In genomic region chr5:147724391-147724790, GRCm38 (mm10) we compare ENCODE assay signal across 8 mouse cellular contexts. TPM values are rescaled to one million over a fixed set of nuclear protein-coding genes. Genes with fewer than 3 reads are reported as not detected.
DNase-seq lines count a peak whose midpoint lies in the region; ATAC-seq and TF ChIP-seq lines count a peak whose summit lies in the region.
"Had no signal": no experiment of that assay in that cellular context is flagged by ENCODE, and none has a peak within 500 bp of the region (broad histone marks: within the 10 kb centered on the region; RNA-seq: fewer than 3 reads in every experiment).

No protein-coding gene starts in this region.

- no peak overlapping the region for H3K4me2 ChIP-seq in embryonic facial prominence, embryonic 14.5 days (ENCODE audit: low read depth, low read length)
- H3K4me2 ChIP-seq in liver, embryonic 12.5 days, result no peak overlapping the region

- no peak for TF ChIP-seq POLR2A in kidney, adult 2 months (IDR thresholded peaks at IDR 0.05; ENCODE audit: low read depth, low read length)
- TF ChIP-seq POLR2A in brain, embryonic 14.5 days (IDR thresholded peaks at IDR 0.05; ENCODE audit: borderline replicate concordance, extremely low read depth, insufficient read depth, insufficient read length, poor library complexity, severe bottlenecking), result no peak

- peaks cover 3% of the 10 kb centered on the region; the same call in 1 of the 2 replicates for H3K27me3 ChIP-seq in kidney, adult 2 months (replicated peaks; ENCODE audit: control insufficient read depth, insufficient read depth, low read length)
- peaks cover 96% of the 10 kb centered on the region for H3K27me3 ChIP-seq in embryonic facial prominence, embryonic 14.5 days (replicated peaks; ENCODE audit: control insufficient read depth, insufficient read depth, low read length)
- H3K27me3 ChIP-seq in liver, embryonic 12.5 days (replicated peaks), result peaks cover 96% of the 10 kb centered on the region

- ATAC-seq in embryonic facial prominence, embryonic 14.5 days (ENCODE audit: low read depth), result no peak
- ATAC-seq in liver, embryonic 12.5 days, result no peak

- H3K36me3 ChIP-seq in kidney, adult 2 months (ENCODE audit: control insufficient read depth, insufficient read depth, low read length), result no peaks in the 10 kb centered on the region
- no peaks in the 10 kb centered on the region for H3K36me3 ChIP-seq in embryonic facial prominence, embryonic 14.5 days (ENCODE audit: control insufficient read depth, insufficient read depth, low read length)
- no peaks in the 10 kb centered on the region for H3K36me3 ChIP-seq in liver, embryonic 12.5 days

- H3K4me3 ChIP-seq in kidney, adult 2 months (ENCODE audit: insufficient read depth, low read depth, low read length), result peak overlapping the region; percentile 38
- peak overlapping the region; percentile 50 for H3K4me3 ChIP-seq in embryonic facial prominence, embryonic 14.5 days (ENCODE audit: low read depth, low read length)
- peak overlapping the region; percentile 48; the same call in 1 of the 2 replicates for H3K4me3 ChIP-seq in liver, embryonic 12.5 days

- TF ChIP-seq CTCF in kidney, adult 2 months (conservative IDR thresholded peaks at IDR 0.05; ENCODE audit: insufficient read depth, insufficient read length, low read depth, low read length), result no peak
- no peak for TF ChIP-seq CTCF in brain, embryonic 14.5 days (IDR thresholded peaks at IDR 0.05; ENCODE audit: borderline replicate concordance, extremely low read depth, insufficient read depth, insufficient read length)

- H3K9ac ChIP-seq in embryonic facial prominence, embryonic 14.5 days (ENCODE audit: low read depth, low read length), result 0 out of 2 replicates have a peak overlapping the region, but pooled peaks have one; percentile 47
- H3K9ac ChIP-seq in liver, embryonic 12.5 days, result no peak overlapping the region

- H3K27ac ChIP-seq in kidney, adult 2 months (ENCODE audit: insufficient read depth, low read depth, low read length), result no peak overlapping the region
- no peak overlapping the region for H3K27ac ChIP-seq in embryonic facial prominence, embryonic 14.5 days (replicated peaks; ENCODE audit: low read depth, low read length)
- H3K27ac ChIP-seq in liver, embryonic 12.5 days, result no peak overlapping the region

- H3K4me1 ChIP-seq in kidney, adult 2 months (ENCODE audit: control insufficient read depth, insufficient read depth, low read length), result no peaks in the 10 kb centered on the region
- peaks cover 15% of the 10 kb centered on the region for H3K4me1 ChIP-seq in embryonic facial prominence, embryonic 14.5 days (ENCODE audit: control insufficient read depth, insufficient read depth, low read length)
- peaks cover 17% of the 10 kb centered on the region; the same call in 1 of the 2 replicates for H3K4me1 ChIP-seq in liver, embryonic 12.5 days

- no peak for DNase-seq in kidney, adult 2 months
- DNase-seq in kidney, postnatal 14 days, result no peak
- peak; percentile 20 for DNase-seq in brain, embryonic 14.5 days (ENCODE audit: low read depth)
- DNase-seq in embryonic facial prominence, embryonic 14.5 days (ENCODE audit: low spot score), result no peak
- DNase-seq in right cerebral cortex, postnatal 14 days, result no peak
- no peak for DNase-seq in left cerebral cortex, adult 9 months (ENCODE audit: low spot score in 2 of 2)
- DNase-seq: layer of hippocampus, postnatal 36 days had no signal

- no peaks in the 10 kb centered on the region for H3K9me3 ChIP-seq in embryonic facial prominence, embryonic 14.5 days (ENCODE audit: control insufficient read depth, low read length)
- no peaks in the 10 kb centered on the region for H3K9me3 ChIP-seq in liver, embryonic 12.5 days (replicated peaks)

- WGBS in kidney, adult 2 months, result 5% methylated on average over 14 of the region's 14 CpGs
- 2% methylated on average over 14 of the region's 14 CpGs for WGBS in embryonic facial prominence, embryonic 14.5 days
- WGBS in liver, embryonic 12.5 days (ENCODE audit: insufficient replicate concordance), result under 1% methylated on average over 14 of the region's 14 CpGs

RNA-seq across cellular contexts. Expression of gene Flt1, which starts 1.4 kb away (rescaled TPM):
- polyA plus RNA-seq in kidney, adult 2 months (2012; rRNA removed), result 14.9 and 17.5 TPM in 2 replicates
- 4.5 and 8.1 TPM in 2 replicates for polyA plus RNA-seq in brain, embryonic 14.5 days (2012; rRNA removed)
- polyA plus RNA-seq in embryonic facial prominence, embryonic 14.5 days (2014; fragmentation: Nextera tagmentation; extraction: Ambion mirVana), result 12.2 and 13.2 TPM in 2 replicates
- 7.6 and 8.0 TPM in 2 replicates for polyA plus RNA-seq in liver, embryonic 12.5 days (2016; fragmentation: Nextera tagmentation; extraction: Ambion mirVana)
